Mouse (Mus musculus) stomach, postnatal 0 days (tissue): Measurements from ENCODE around the gene Defb29. TPM values are rescaled to one million over a fixed set of nuclear protein-coding genes. Genes with fewer than 3 reads are reported as not detected.

Experiments used
- ATAC-seq: fragments of 200-750 bp; cut with Nextera tagmentation; 2 replicates; pipeline ENCODE4 v1.8.0; 2017; ENCODE audit not compliant: low FRiP score, low TSS enrichment
- DNase-seq: peaks from one replicate; pipeline ENCODE4 v3.0.0-alpha.2; 2016; ENCODE audit warnings: low spot score
- H3K27ac ChIP-seq: fragments of 300-500 bp; sonication (generic); replicated peaks from 2 replicates; pipeline ENCODE4 v1.5.1; 2014; ENCODE audit warnings: mild to moderate bottlenecking, control low read depth
- H3K27me3 ChIP-seq: fragments of 300-500 bp; sonication (generic); 2 replicates; pipeline ENCODE4 v1.6.1; 2014; ENCODE audit warnings: low read length; ENCODE audit not compliant: control insufficient read depth, insufficient read depth
- H3K36me3 ChIP-seq: fragments of 300-500 bp; sonication (generic); 2 replicates; pipeline ENCODE4 v1.6.1; 2014; ENCODE audit warnings: low read length, mixed read lengths; ENCODE audit not compliant: control insufficient read depth, insufficient read depth
- H3K4me1 ChIP-seq: fragments of 300-500 bp; sonication (generic); replicated peaks from 2 replicates; pipeline ENCODE4 v1.6.1; 2014; ENCODE audit warnings: antibody characterized with exemption; ENCODE audit not compliant: control insufficient read depth, insufficient read depth
- H3K4me2 ChIP-seq: fragments of 300-500 bp; sonication (generic); replicated peaks from 2 replicates; pipeline ENCODE4 v1.6.1; 2014; ENCODE audit warnings: low read depth, mild to moderate bottlenecking, control low read depth, moderate library complexity
- H3K4me3 ChIP-seq: fragments of 300-500 bp; sonication (generic); 2 replicates; pipeline ENCODE4 v1.5.1; 2014; ENCODE audit warnings: low read depth, low read length, control low read depth
- H3K9ac ChIP-seq: fragments of 300-500 bp; sonication (generic); 2 replicates; pipeline ENCODE4 v1.6.1; 2014; ENCODE audit warnings: mild to moderate bottlenecking, low read length, control low read depth, mixed read lengths
- H3K9me3 ChIP-seq: fragments of 300-500 bp; sonication (generic); 2 replicates; pipeline ENCODE4 v1.6.1; 2016; ENCODE audit warnings: low read length; ENCODE audit not compliant: control insufficient read depth
- CTCF ChIP-seq: IDR thresholded peaks from 2 replicates; pipeline ENCODE4 v1.5.1; 2016; ENCODE audit warnings: antibody characterized with exemption, low read depth, mild to moderate bottlenecking, moderate library complexity
- EP300 ChIP-seq: optimal IDR thresholded peaks from 2 replicates; pipeline ENCODE3; 2016; ENCODE audit warnings: antibody characterized with exemption
- WGBS: fragments of 180-500 bp; shearing (Covaris S2); extraction: QIAGEN DNeasy Blood & Tissue Kit; methylation state at CpG from one replicate; pipeline ENCODE4 v1.1.7; 2014; 5-methylcytosine and 5-hydroxymethylcytosine counted together
- polyA plus RNA-seq: library from polyadenylated mRNA; unstranded; fragments of >200 nt; fragmentation: Nextera tagmentation; extraction: Ambion mirVana; gene quantifications from 2 replicates; pipeline ENCODE4 v1.2.1, GENCODE M21; 2015

Defb29 gene
- polyA plus RNA-seq, 1 experiment from 2014 or later: not detected

DNA sequence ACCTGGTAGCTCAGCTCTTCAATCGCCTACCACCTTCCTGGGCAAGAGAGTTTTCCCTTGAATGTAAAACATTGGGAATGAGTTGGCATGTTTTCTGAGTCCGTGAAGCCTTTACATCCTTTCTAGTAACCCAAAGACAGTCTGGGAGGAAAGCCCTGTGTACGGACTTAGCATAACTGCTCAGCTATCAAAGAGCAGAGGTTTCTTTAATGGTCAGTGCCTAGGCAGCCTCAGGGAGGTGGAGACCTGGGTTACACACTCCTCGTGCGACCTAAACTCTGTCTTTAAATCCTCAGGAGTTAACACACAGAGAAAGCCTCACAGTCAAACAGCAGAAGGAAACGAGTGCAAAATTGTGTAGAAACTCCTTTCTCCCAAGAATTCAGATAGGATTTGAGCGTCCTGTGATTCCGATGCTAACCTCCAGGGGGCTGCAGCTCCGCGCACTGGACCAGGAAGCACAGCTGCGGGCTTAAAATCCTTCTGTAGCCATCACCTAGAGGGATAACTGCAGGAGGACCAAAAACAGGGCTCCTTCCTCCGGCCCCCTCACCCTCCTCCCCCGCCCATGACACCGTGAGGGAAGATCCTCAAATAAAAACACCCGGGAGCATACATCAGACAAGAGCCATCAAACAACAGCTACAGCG, 14.0 kb upstream of the Defb29 start:
- WGBS: 10% methylated on average over 16 of the region's 16 CpGs
- Histone ChIP-seq H3K27me3 (no peaks in the 10 kb centered on the region), H3K27ac (no peak overlapping the region), H3K9me3 (no peaks in the 10 kb centered on the region), H3K4me2 (peak overlapping the region; percentile 40), H3K36me3 (no peaks in the 10 kb centered on the region), H3K9ac (no peak overlapping the region), H3K4me1 (no peaks in the 10 kb centered on the region), H3K4me3 (no peak overlapping the region)
- ATAC-seq: peak; percentile 65; the same call in 1 of the 2 replicates
- TF ChIP-seq EP300: no peak
- peak; percentile 84 for TF ChIP-seq CTCF
- peak; percentile 66 for DNase-seq

DNA sequence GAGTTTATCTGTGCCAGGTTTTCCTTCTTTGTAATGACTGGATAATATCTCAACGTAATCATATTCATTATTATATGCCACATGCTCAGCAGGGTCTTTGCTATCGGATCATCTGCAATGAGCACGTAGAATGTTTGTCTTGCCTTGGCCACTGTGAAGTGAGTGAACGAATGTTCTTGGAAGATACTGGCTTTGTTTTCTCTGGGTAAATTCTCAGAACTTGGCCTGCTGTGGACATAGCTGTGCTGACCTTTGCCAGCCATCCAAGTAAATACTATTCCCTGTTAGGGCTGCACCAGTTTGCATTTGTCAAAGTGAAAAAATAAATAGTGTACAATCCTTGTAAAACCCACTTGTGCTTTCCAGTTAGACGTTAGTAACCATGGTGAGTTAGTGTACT, 8.2 kb upstream of the Defb29 start:
- no peak overlapping the region for H3K9ac ChIP-seq
- WGBS: 35% methylated on average over 5 of the region's 5 CpGs
- no peak for ATAC-seq
- no peaks in the 10 kb centered on the region for H3K9me3 ChIP-seq
- TF ChIP-seq EP300 (no peak), CTCF (no peak)
- no peaks in the 10 kb centered on the region for H3K27me3 ChIP-seq
- no peak for DNase-seq
- no peak overlapping the region for H3K4me2 ChIP-seq
- H3K27ac ChIP-seq: no peak overlapping the region
- no peaks in the 10 kb centered on the region for H3K36me3 ChIP-seq
- no peak overlapping the region for H3K4me3 ChIP-seq
- no peaks in the 10 kb centered on the region for H3K4me1 ChIP-seq

DNA sequence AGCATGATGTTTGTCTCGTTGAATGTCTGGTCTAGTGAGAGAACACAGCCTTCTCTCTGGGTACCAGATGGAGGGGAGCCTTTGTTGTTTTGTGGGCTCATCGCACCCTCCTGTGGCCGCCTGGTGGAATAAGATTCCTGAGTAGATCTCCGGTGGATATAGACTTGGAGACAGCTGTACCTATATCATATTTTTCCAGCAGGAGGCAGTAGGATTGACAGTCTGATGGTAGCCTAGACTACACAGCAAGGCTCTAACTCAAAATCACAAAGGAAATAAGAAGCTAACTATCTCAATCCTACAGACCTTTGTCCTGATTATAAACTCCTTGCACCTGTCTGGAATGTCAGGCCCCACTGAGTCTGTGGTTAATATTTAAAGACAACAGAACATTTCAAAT, 4.8 kb upstream of the Defb29 start:
- TF ChIP-seq EP300 (no peak), CTCF (peak; percentile 79)
- no peaks in the 10 kb centered on the region for H3K4me1 ChIP-seq
- no peak overlapping the region for H3K27ac ChIP-seq
- ATAC-seq: 0 out of 2 replicates have a peak, but pooled peaks have one; percentile 38
- H3K27me3 ChIP-seq: no peaks in the 10 kb centered on the region
- H3K4me2 ChIP-seq: no peak overlapping the region
- WGBS: 14% methylated on average over 4 of the region's 4 CpGs
- no peaks in the 10 kb centered on the region for H3K9me3 ChIP-seq
- H3K4me3 ChIP-seq: no peak overlapping the region
- H3K9ac ChIP-seq: no peak overlapping the region
- no peaks in the 10 kb centered on the region for H3K36me3 ChIP-seq
- DNase-seq: peak; percentile 18

DNA sequence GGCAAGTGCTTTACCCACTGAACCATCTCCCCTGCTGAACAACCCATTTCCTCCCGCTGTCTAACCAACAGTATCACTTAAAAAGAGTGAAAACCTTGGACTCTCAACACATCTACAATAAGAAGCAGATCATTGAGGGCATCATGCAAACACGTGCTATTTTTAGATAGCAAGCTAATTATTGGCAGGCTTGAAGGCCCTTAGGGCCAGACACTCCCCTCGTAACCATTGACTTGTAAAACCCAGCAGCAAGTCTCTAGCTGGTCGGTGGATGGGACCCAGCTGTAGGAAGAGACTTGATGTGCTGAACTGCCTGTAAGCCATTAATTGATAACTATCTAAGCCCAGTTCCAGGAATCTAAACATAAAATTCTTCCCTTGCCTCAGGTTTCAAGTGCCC, 3.6 kb upstream of the Defb29 start:
- H3K9me3 ChIP-seq: no peaks in the 10 kb centered on the region
- no peaks in the 10 kb centered on the region for H3K27me3 ChIP-seq
- 58% methylated on average over 4 of the region's 4 CpGs for whole genome bisulfite sequencing
- no peak overlapping the region for H3K9ac ChIP-seq
- H3K36me3 ChIP-seq: no peaks in the 10 kb centered on the region
- H3K4me2 ChIP-seq: no peak overlapping the region
- ATAC-seq (no peak), DNase-seq (no peak)
- no peaks in the 10 kb centered on the region for H3K4me1 ChIP-seq
- H3K4me3 ChIP-seq: no peak overlapping the region
- no peak for TF ChIP-seq CTCF
- TF ChIP-seq EP300: no peak
- no peak overlapping the region for H3K27ac ChIP-seq

DNA sequence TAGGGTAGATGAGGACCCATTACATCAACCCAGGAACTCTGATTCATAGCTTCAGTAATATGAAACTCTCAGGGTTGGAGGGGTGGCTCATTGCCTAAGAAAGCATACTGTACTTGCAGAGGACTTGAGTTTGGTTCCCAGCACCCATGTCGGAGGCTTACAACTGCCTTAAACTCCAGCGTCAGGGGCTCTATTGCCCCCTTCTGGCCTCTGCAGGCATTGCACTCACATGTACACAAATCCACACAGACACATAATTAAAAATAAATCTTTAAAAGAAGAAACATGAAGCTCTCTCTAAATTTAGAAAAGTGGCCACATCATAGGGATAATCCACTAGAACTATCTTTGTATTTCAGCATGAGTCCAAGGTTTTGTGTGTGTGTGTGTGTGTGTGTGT, 3.0 kb upstream of the Defb29 start:
- ATAC-seq (no peak), DNase-seq (no peak)
- no peaks in the 10 kb centered on the region for H3K9me3 ChIP-seq
- no peaks in the 10 kb centered on the region for H3K36me3 ChIP-seq
- no peak overlapping the region for H3K4me3 ChIP-seq
- no peaks in the 10 kb centered on the region for H3K27me3 ChIP-seq
- no peaks in the 10 kb centered on the region for H3K4me1 ChIP-seq
- WGBS: 74% methylated on average over 2 of the region's 2 CpGs
- no peak for TF ChIP-seq EP300
- peak; percentile 26; the same call in 1 of the 2 replicates for TF ChIP-seq CTCF
- H3K27ac ChIP-seq: no peak overlapping the region
- no peak overlapping the region for H3K9ac ChIP-seq
- H3K4me2 ChIP-seq: no peak overlapping the region

DNA sequence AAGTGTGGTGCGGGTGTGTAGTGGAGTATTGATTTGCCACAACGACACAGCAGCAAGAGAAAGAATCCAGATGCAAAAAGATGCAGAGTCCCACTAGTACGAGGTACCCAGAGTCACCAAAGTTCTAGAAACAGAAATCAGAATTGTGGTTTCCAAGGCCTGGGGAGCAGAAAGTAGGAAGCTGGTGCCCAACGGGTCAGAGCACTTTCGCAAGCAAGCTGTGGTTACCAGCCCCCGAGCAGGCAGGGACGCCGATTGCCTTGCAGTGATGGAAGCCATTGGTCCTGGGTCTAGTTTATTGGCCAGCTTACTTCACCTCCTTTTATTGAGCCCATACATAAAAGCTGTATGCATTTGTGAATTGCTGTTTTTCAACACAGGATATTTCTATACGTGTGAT, 2.1 kb upstream of the Defb29 start:
- H3K9me3 ChIP-seq: no peaks in the 10 kb centered on the region
- no peak overlapping the region for H3K9ac ChIP-seq
- no peak overlapping the region for H3K4me3 ChIP-seq
- H3K36me3 ChIP-seq: no peaks in the 10 kb centered on the region
- no peak for DNase-seq
- no peaks in the 10 kb centered on the region for H3K4me1 ChIP-seq
- H3K27ac ChIP-seq: no peak overlapping the region
- no peak for ATAC-seq
- WGBS: 82% methylated on average over 9 of the region's 9 CpGs
- no peaks in the 10 kb centered on the region for H3K27me3 ChIP-seq
- no peak overlapping the region for H3K4me2 ChIP-seq
- TF ChIP-seq EP300 (no peak), CTCF (no peak)
